Mouse (Mus musculus) heart, postnatal 4 days (tissue): ENCODE measurements around the gene Coq9. TPM values are rescaled to one million over a fixed set of nuclear protein-coding genes. Genes with fewer than 3 reads are reported as not detected.
A peak's percentile ranks its signal among the peaks of the same experiment; 100 is the strongest.

Experiments
- DNase-seq: peaks from one replicate; pipeline ENCODE4 v3.0.0; 2021
- total RNA-seq, 2 experiments: library from RNA; stranded (reverse); gene quantifications; 2 replicates each; pipeline ENCODE4 v1.2.3; 2021

The Coq9 gene
- 100 to 1,000 TPM; 237 to 239 TPM for total RNA-seq

- DNase-seq: peak; percentile 96
Measured at GRCm38 (mm10) chr8:94837662-94838574, at the start of gene Coq9, which contains the start of gene Ciapin1. Coq9 (plus strand) TSS chr8:94838321. Ciapin1 (minus strand) TSS chr8:94838358.

GRCm38 (mm10) chr8:94789256-94789955, 48.7 kb upstream of the Coq9 start:
- no peak for DNase-seq

GRCm38 (mm10) chr8:94794368-94794767, 43.8 kb upstream of the Coq9 start:
- DNase-seq: no peak

GRCm38 (mm10) chr8:94794782-94795181, 43.3 kb upstream of the Coq9 start:
- DNase-seq: no peak

- DNase-seq: peak; percentile 54
Measured at GRCm38 (mm10) chr8:94800278-94800968, 37.7 kb upstream of the Coq9 start.

DNA sequence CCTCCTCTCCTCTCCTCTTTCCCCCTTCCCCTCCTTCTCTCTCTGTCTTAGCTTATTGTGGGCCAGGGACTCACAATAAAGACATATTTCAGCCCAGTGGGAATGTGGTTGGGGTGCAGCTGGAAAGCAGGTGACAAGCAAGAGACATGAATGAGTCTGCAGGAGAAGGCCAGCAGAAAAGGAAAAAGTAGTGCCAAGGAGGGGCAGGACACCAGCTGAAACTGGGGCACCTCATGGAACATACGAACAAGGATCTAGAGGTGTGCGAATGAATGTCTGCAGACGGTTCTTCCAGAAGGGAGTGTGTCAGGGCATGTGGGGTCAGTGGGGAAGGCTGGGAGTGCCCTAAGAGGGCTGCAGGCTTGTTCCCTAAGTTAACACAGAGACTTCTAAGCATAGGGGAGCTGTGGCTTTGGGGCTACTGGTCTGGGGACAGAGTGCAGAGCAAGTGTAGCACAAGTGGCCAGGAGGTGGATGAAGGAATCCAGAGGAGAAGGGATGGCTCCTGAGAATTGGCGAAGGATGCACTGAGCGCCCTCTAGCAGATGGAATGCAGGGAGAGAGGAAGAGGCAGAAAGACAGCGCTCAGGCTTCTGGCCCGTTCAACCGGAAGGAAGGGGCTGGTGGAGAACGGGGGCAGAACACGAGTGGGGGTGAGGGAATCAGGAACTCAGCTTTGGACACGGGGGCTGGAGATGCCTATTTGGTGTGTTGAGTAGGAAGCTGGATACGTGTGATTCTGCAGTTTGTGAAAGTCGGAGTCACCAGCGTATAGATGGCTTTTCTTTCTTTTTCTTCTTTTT, 36.6 kb upstream of the Coq9 start:
- DNase-seq: peak; percentile 50

- no peak for DNase-seq
Measured at GRCm38 (mm10) chr8:94802375-94802774, 35.7 kb upstream of the Coq9 start.

- DNase-seq: no peak
Measured at GRCm38 (mm10) chr8:94803551-94803950, 34.6 kb upstream of the Coq9 start.

GRCm38 (mm10) chr8:94804546-94805340, 33.4 kb upstream of the Coq9 start:
- DNase-seq: no peak

DNA sequence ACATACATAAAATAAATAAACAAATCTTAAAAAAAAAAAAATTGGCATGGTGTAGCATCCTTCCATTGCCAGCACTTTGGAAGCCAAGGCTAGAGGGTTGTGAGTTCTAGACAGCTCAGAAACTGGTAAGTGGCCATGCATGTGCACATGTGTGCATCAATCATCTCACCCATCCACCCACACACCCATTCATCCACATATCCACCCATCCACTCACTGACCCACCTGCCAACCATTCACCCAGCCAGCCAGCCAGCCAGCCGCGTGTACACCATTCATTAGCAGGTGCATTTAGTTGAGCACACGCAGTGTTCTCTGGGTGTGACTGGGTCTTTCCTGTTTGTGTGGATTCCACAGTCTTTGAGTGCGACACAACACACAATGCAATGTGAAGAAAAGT, 32.3 kb upstream of the Coq9 start:
- DNase-seq: no peak

DNA sequence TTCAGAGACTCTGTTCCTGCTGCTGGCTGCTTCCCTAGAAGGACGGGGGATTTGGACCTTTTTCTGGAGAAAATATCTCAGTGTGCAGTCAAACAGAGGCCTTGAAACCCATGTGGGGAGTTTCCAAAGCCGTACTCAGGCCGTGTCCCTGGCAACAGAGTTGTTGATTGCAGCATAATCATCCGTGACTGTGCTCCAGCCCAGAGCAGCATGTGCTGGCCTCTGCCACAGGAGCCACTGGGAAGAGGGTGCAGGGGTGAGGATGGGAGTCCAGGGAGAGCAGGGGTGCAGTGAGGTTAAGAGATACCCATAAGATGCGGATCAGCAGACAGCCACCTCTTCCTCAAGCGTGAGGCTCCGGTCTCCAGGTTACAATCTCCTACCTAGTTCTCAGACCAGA, 30.6 kb upstream of the Coq9 start:
- no peak for DNase-seq

- DNase-seq: no peak
Measured at GRCm38 (mm10) chr8:94808372-94808771, 29.7 kb upstream of the Coq9 start.

GRCm38 (mm10) chr8:94810153-94810552, 28.0 kb upstream of the Coq9 start, which contains the start of gene Ccl17:
Ccl17 (plus strand) TSS chr8:94810453.
- DNase-seq: no peak

GRCm38 (mm10) chr8:94810855-94811254, 27.3 kb upstream of the Coq9 start:
- no peak for DNase-seq

DNA sequence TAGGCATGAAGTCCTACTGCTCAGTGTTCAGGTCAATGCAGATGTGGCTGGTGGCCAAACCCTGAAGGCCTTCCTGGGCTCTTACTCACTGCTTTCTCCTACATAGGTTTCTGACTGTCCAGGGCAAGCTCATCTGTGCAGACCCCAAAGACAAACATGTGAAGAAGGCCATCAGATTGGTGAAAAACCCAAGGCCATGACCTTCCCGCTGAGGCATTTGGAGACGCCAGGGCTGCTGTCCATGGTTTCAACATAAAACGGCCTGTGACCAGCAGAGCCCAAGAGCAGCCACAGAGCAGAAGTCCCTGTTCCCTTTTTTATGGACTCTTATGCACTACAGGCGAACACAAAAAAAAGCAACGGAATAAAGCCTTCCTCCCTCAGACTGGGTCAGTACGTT, 26.5 kb upstream of the Coq9 start:
- DNase-seq: no peak

DNA sequence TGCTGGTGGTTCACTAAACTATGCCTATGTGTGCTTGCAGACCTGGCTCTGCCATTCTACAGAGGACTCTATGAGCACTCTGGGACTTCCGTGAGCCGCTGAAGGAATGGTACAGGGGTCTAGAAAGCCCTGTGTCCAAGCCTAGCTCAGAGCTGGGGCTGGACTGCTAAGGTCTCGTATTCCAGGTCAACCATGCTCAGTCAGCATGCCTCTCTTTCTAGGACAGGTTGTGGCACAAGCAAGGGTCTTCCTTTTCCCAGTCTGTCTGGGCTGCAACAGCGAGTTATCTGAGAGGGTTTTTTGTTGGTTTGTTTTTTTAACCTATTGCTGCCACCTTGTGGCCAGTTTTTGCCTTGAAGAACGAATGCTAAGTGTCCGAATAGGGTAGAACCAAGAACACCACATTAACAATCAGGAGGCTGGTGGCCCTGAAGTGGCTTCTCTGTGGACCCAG, 25.4 kb upstream of the Coq9 start:
- DNase-seq: peak; percentile 90

DNA sequence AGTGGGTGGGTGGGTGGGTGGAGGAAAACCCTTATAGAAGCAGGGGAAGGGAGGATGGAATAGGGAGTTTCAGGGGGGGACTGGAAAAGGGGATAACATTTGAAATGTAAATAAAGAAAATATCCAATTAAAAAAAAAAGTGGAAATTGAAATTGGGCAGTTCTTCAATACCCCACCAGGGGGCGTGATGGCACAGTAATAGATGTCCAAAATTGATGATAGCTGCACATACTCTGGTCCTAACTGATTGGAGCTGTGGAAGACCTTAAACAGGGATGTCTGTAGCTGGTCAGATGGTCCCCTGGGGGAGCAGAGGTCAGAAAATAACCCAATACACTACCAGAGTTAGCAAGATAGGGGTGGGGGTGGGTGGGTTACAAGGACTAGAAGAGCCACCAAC, 23.6 kb upstream of the Coq9 start:
- peak; percentile 32 for DNase-seq

- no peak for DNase-seq
Measured at GRCm38 (mm10) chr8:94817933-94818332, 20.2 kb upstream of the Coq9 start.

DNA sequence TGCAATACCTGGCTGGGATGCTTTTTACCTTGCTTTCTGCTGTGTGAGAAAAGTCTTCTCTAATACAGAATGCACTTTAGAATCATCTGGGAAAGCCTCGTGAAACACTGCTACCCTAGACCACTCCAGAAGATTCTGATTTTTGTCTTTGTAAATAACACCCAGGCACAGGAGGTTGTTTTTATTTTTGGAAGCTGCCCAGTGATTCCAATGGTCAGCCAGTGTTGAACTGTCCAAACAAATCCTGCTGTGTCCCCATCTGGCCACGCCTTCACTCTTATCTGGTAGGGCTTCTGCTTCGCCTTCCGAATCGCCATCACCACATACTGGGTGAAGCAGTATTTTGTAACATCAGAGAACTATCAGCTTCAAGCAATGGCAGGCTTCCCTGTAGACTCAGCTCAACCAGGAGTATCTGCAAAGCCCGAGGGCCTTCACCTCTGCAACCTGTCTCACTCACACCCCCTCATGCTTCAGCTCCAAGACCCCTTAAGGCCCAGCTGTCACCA, 18.4 kb upstream of the Coq9 start:
- DNase-seq: no peak

DNA sequence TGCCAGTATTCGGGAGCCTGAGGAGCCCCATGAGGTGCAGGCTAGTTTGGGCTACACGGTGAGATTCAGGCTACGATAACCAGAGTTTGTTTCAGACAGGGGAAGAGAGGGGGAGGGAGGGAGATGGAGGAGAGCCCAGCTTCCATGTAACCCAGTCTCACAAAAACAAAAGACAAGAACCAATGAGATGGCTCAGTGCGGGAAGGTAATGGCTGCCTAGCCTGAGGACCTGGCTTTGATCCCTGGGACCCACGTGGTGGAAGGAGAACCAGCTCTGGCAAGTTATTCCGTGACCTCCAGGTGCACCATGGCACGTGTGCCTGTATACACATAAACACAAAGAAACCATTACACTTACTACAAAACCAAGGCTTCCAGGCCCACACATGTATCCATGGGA, 17.6 kb upstream of the Coq9 start:
- DNase-seq: no peak

DNA sequence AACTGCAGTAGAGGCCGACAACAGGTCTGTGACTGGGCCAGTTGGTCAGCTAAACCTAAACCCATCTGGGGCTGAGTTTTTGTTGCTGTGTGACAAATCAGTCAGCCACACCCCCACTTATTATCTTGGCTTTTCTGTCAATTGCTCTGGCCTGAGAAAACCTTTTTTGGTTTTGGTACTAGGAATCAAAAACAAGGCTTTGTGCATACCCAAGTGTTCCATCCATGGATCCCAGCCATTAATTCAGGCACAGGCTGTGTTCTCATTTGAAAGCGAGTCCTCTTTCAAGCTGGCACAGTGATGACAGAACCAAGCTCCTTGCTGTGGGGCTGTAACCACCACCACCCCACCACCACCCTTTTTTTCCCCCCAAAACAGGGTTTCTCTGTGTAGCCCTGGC, 16.7 kb upstream of the Coq9 start:
- no peak for DNase-seq
